Mouse (Mus musculus) left cerebral cortex, postnatal 25 days (tissue): ENCODE results near the gene Eya2. TPM values are rescaled to one million over a fixed set of nuclear protein-coding genes. Genes with fewer than 3 reads are reported as not detected.

Experiments used
- DNase-seq, 2 experiments: peaks; one replicate each; pipeline ENCODE4 v3.0.0; 2022; ENCODE audit warnings: low spot score in 2 of 2, mixed read lengths in 1 of 2
- intact Hi-C: fragments of 180-260 bp; cut with DNase I; formaldehyde crosslinking; loops from one replicate; pipeline ENCODE4 v1.15.1; 2025
- total RNA-seq, 2 experiments: library from RNA; stranded (reverse); gene quantifications; 2 replicates each; pipeline ENCODE4 v1.2.3; 2021

The Eya2 gene
- total RNA-seq, 2 experiments from 2014 or later = 3.5 to 3.6 TPM

DNA sequence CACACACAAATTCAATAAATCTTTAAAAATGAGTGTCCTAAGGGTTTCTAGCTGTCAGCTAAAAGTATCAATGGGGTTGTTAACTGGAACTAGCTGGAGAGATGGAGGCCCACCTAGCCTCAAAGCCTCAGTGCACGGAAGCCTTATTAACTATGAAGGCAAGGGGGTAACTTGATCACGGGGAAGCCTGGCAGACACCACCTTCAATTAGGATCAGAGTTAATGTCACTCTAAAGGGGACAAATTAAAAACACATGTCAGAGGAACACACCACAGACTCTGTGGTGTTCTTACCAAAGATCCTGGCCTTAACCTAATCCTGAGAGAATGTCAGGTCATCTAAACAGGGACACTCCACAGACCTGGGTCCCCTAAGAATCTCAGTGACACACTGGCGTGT, 10.3 kb upstream of the Eya2 start:
- DNase-seq = no peak
- intact Hi-C loops = no loop called here

DNA sequence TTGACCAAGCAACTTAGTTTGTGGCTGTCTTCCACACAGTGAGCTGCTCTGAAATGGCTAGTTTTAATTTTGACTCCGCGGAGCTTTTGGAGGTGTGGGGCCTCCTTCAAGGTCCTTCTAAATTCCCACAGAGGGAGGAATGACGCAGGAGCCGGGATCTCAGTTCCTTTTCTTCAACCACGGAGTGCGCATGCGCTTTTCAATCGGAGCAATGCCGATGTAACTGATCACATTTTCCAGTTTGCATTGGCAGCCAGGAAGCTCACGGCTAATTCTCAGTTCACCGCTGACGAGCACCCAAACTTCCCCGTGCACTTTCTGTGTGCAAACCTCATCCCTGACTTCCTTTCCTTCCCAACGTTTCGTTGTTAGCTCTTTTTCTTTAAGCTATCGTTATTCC, 4.1 kb upstream of the Eya2 start:
- intact Hi-C loops = no loop called here

DNA sequence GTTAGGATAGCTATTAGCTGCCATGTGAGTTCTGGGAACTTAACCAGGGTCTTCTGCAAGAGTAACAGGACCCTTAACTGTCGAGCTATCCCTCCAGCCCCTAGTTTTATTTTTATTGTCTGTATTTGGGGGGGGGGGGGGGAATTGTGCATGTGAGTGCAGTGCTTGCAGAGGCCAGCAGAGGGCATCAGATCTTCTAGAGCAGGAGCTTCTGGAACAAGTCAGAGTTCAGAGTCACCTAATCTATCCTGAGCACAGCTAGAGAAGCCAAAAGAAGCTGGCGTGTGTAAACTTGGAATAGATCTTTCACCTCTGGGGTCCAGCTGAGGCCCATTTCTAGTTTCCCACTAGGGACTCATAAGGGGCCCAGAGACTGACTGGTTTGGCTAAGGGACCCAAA, 1.1 kb upstream of the Eya2 start:
- DNase-seq = no peak
- intact Hi-C loops = no loop called here

More for the DNA sequence above, 4.1 kb upstream of the Eya2 start:
- DNase-seq = no peak

DNA sequence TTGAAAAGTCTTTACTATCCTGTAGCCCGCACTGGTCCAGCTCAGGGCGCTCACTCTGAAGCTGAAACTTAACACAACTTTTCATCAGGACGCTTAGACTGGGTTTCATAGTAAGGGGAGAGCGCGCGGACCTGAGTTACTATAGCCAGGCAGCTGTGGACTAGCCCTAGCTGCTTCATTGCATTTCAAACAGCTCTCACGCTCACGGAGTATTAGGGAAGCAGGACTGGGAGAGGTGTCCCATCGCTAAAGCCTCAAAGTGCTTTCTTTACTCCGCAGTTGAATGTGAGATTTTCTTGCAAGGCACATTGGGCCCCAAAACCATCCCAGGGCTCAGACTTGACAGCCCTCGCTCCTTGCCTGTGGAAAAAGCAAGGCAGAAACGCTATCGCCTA, 841 bp downstream of the Eya2 start:
- intact Hi-C loops = no loop called here
- DNase-seq = no peak

DNA sequence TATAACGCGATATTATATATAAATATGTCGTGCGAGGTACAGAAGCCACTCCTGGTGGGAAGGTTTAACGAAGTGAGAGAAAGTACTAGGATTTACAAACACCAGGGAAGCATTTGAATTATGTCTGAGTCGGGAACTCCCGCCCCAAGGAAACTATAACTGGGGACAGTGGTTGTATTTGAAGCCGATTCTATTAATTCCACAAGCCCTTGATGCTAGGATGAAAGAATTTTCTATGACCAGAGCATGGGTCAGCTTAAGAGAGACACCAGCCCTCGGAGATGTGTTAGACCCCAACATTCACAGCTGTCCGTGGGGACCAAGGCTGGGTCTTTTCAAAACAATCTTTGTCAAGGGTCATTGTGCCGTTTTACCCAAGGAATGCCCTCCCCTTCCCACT, 1.3 kb downstream of the Eya2 start:
- intact Hi-C loops = no loop called here
- DNase-seq = no peak

DNA sequence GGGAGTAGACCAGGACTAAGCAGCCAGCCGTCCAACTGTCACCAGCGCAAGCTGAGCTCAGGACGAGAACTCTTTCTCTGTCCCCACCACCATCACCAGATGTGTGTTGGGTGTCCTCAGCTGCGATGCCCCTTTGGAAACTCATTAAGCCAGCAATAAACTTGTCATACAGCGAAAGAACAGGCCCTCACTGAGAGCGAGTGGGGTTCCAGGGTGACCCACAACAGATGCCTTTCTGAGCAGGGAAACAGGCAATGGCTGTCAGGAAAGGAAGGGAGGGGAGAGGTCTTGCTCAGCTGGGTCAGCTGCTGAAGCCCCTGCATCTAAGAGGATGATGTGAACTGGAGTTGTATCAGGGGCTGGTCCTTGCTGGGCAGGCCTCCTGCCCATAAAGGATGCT, 2.7 kb downstream of the Eya2 start:
- DNase-seq = no peak
- intact Hi-C loops = no loop called here

DNA sequence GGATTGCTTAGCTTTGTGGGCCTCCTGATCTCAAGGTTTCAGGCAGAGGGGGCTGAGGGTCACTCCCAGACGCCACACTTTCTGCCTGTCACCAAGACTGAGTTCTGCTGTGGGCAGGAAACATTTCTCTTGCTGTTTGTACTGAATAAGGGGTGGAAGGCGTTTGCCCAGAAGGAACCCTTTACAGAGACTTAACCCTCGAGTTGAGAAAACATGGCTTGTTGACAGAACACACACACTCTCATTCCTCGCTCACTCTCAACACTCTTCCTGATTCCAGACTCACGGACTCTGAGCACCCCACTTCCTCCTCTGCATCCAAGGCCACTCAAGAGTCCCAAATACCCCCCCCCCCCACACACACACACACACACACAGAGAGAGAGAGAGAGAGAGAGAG, 3.3 kb downstream of the Eya2 start:
- intact Hi-C loops = no loop called here
- no peak for DNase-seq

DNA sequence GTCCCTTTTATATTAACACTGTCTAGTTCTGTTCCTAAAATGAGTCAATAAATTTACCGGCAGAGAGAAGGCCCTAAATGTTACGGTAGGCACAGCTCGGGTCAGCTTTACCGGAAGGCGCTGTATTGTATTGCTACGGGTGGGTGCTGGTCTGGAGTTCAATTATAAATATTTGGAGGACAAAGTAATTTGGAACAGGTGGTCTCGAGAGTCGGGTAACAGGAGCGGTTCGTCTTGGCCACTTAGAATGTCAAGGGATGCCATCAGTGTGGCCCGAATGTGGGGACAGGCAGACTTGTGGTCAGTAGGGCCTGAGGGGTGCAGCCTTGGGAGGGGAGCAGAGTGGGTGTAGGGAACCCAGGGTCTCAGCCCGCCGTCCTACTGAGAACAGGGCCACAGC, 4.7 kb downstream of the Eya2 start:
- no peak for DNase-seq
- intact Hi-C loops = no loop called here

DNA sequence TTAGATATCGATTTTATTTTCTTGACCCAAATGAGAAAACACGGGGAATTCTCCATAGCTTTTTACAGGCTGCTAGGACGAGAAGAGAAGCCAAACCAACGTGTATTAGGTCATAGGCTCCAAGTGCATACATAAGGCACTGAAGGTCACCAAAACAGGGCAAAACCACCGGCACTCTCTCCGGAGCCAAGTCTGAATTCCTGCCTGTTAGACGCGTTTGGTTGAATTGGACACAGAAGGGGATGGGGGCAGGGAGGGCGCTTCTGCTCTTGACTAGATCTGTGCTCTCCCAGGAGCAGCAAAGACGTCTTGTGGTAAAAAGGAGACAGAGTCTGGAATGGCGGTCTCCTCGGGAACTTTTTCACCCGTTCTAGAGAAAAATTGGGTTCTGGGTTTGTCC, 6.1 kb downstream of the Eya2 start:
- intact Hi-C loops = no loop called here
- no peak for DNase-seq

DNA sequence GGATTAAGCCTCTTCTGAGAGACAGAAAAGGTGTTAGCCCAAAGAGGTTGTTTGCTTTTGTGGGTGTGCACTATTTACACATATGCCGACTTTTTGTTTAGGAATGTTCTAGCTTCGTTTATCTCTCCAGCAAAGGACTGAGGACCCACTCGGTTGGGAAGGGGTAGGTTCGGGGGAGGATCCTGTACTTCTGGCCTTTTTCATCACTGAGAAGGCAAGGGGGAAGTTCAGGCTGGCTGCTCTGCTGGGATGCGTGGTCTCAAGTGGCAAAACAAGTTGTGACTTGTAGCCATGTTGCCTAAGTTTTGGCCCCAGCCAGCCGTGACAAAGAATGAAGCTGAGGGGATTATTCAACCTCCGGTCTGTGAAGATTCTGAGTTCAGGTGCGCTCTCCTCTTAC, 6.8 kb downstream of the Eya2 start:
- intact Hi-C loops = no loop called here

DNA sequence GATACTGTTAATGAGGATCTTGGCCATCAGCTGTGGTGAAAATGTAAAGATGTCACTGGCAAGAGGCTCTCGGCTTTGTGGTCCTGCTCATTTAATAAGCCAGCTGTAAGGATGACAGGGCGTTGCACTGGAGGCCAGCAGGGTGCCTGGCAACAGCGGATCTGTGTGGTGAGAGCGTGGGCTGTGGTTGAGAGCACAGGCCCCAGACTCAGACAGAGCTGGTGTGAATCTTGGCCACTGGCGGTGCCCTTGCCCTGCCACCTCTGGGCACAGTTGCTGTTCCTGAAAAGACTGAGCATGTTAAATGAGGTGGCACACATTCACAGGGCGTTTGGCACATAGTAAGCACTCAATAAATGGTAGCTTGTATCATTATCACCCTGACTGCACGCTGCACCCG, 8.9 kb downstream of the Eya2 start:
- no peak for DNase-seq
- intact Hi-C loops = no loop called here

More for the DNA sequence above, 6.8 kb downstream of the Eya2 start:
- DNase-seq = no peak

DNA sequence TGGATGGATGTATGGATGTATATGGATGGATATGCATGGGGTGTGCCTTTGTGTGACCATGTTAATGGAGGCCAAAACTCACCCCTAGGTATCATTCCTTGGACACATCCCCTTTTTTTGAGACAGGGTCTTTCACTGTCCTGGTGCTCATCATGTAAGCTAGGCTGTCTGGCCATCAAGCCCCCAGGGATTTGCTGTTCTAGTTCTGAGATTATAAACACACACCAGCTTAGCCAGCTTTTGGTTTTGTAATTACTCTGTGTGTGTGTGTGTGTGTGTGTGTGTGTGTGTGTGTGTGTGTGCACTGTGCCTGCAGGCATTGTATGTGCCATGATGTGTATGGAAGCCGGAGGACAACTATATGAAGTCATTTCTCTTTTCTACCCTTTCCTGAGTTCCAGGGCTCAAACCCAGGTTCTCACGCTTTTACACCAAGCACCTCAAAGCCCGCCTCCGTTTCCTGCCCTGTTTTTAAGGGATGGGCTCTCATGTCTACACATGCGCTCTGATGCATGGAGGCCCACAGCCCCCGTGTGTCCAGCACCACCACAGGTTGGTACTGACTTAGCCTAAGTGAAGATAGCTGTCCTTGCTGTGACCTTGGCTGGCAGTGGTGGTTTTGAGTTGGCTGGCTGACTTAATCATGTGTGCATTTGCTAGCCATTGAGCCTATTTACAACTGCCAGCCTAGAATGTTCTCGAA, 16.9 kb downstream of the Eya2 start:
- intact Hi-C loops = no loop called here
- DNase-seq = no peak

DNA sequence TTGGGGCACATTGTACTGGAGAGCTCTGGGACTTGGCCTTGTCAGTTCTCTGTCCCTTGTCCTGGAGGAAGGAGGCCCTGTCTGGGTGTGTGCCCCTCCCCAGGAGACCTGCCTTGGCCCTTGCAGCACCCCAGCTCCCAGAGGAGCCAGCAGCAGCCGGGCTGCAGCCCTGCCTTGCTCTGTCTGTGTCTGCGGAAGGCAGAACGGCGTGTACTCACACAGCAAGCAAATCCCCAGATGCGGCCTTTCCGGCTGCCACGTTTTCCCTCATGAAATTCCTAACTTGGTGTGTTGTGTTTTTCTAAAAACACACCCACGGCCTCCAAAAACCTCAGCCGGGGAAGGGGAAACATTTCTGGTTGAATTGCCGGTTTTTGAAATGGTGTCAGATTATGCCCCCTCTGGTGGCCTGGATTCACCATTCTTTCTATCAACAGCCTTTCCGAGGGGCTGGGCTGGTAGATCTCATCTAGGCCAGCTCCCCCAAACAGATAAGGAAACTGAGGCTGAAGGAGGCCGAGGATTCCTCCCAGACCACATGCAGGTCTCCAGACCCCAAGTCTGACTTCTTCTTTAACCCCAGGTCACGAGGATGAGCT, 19.0 kb downstream of the Eya2 start:
- intact Hi-C loops = no loop called here
- peak; percentile 23 to 24 for DNase-seq

DNA sequence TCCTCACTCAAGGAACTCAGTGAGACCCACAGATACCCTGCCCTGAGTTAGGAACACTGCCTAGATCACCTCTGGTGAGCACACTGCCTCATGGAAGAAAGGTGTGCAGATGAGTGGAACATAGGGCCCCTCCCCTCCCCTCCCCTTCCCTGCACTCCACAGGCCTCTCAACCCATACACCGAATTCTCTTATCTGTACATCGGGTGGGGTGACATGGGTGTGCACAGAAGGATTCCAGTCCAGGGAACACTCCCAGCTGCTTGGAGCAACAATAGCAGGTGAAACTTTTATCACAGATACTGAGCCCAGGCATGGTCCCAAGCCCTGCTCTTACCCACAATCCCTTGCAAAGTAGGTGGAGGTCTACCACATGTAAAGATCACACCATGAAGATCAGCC, 26.7 kb downstream of the Eya2 start:
- no peak for DNase-seq
- intact Hi-C loops = no loop called here

DNA sequence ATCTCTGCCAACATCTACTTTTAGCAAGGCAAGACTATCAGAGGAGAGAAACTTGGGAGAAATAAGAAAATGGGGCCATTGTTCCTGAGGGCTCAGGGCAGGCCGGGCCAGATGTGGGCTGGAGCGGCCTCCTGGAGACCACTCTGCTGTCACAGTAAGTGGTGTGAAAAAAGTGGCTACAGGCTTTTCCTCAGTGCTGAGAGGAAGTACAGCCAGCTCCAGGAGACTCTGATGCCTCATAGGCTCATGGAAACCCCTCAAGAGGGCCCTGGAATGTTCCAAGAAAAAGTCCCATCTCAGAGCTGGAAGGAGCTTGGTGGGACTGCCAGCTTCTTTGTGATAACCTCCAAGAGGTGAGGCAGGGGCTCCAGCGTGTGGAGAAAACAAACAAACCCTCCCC, 27.8 kb downstream of the Eya2 start:
- intact Hi-C loops = no loop called here
- no peak for DNase-seq

DNA sequence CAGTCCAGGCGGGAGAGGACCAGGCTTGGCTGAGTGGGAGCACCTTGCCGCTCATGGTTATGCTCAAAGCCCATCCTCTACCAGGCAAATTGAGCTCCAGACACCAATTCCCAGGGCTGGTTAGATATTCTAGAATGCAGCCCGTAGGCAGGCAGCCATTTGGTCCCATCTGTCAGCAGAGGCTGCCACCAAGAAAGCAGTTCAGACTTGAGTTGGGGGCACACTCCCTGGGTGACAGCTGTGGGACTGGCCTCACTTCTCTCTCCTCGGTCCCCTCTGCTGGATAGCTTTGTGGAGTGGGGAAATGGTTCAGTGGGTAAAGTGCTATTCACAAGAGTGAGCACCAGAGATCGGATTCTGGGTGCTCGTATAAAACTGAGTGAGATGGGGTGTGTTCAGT, 32.0 kb downstream of the Eya2 start:
- intact Hi-C loops = no loop called here
- no peak for DNase-seq

DNA sequence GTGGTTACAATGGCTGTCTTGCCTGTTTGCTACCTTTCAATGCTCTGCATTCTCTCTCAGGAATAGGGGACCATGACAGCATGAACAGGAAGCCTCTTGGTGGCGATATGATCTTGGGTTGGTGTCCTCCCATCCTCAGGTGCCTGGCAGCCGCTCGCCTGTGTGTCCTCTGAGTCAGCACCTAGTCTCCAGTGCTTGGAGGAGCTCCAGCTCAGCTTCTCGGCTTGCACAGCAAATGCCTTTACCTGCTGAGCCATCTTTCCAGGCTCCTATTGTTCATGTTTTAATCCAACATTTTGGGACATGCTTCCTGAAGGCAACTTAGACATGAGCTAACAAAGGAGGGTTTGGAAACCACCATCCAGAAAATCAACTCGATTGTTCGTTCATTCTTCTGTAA, 33.1 kb downstream of the Eya2 start:
- intact Hi-C loops = no loop called here
- peak in 1 of 2 experiments; percentile 13 for DNase-seq

DNA sequence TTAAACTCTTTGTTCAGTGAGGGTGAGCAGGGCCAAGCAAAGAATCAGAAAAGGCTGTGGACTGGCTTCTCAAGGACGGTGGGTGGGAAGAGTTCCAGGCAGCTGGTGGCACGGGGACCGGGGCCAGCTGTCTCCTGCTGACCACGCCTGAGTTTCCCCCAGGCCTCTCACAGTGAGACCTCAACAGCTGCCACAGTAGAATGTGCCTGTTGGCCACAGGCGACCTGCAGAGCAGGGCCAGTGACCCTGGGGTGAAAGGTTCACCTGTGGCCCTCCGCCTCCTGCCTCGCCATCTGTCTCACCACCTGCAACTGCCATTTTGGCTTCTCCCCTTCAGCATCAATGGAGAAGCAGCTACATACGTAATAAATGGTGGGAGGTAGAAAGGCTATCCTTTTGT, 35.1 kb downstream of the Eya2 start:
- DNase-seq = no peak
- intact Hi-C loops = no loop called here

DNA sequence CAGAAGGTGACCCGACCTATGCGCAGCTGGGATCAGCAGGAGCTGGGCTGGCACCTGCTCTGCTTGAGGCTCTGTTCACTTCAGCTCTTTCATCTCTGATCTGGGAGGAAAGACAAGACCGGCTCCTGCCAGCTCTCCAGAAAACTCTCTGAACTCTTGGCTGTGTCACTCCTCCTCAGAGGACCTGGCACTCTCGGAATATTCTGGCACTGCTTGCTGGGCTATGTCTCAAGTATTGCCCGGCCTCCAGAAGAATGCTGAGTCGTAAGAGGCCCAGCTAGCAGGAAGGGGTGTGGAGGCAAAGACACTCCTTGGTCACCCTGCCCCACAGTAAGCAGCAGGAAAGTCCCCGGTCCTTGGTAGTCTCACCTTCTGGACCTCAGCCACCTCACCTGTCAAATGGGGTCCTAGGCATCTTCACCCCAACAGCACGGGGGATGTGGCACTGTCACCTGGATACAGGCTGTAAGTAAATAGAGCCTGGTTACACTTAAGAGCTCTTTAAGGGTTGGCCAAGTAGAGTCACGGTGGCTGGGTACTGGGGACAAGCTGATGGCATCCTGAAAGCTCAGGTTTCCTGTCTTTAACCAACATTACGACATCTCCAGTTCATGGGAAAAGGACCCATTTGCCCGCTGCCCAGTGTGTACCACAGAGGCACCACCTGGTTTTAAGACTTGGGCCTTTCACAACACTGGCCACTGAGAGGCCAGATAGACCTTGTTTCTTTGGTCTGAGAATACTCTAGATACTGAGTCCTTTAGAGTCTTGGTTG, 38.4 kb downstream of the Eya2 start:
- DNase-seq = no peak
- intact Hi-C loops = no loop called here

DNA sequence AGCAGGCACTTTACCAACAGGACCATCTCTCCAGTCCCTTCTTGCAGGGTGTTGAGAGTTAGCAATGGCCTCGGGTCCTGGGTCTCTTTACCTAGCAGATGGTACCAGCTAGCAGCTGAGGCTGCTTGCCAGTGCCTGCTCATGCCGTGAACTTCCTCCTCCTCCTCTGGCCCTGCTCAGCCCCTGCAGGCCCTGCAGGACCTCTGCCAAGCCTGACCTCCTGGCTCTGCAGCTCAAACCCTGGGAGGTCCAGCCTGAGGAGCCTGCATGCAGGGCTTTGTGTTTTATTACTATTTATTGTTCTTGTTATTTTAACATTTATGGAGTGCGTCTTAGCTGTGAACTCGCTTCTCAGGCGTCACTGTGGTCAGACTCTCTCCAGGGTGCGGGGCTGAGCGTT, 39.6 kb downstream of the Eya2 start:
- DNase-seq = no peak
- intact Hi-C loops = no loop called here

DNA sequence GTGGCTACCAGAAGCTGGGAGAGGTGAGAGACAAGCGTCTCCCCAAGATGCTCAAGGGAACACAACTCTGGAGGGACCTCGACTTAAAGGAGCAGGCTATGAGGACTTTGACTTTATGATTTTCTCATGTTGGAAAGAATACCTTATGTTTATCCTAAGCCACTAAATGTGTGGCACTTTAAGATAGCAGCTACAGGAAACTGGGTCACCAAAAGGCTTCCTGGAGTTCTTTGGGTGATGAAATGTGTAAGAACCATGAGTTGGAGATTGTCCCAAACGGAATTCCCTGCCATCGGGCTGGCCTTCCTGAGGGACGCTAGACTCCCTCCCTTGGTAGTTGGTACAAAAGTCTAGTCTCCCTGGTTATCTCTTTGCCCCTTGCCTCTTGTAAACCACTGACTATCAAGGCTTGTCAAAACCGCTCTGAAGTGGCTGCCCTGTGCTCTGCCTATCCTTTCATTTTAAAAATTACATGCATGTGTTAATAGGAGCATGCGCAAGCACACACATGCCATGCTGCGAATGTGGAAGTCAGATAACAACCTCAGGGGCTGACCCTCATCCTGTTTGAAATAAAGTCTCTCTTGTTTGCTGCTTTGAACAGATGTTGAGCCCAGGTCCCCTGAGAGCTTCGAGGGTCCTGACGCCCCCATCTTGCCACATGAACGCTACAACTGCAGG, 44.4 kb downstream of the Eya2 start:
- intact Hi-C loops = no loop called here

More for the DNA sequence above, 44.4 kb downstream of the Eya2 start:
- no peak for DNase-seq
